Mouse (Mus musculus): ENCODE data around the gene 4930548H24Rik. TPM values are rescaled to one million over a fixed set of nuclear protein-coding genes. Genes with fewer than 3 reads are reported as not detected.
"Not testable (repeated sequence)": the region's sequence is repeated elsewhere in the genome, so short reads cannot be mapped to it uniquely, and the experiment has no call there.

Gene 4930548H24Rik
- total RNA-seq (2015): 0.05 TPM in 1 of 2 replicates, not detected in the other
- total RNA-seq (2017): 0.37 and 0.68 TPM in 2 replicates

GRCm38 (mm10) chr5:31485440-31485839, at the start of gene 4930548H24Rik:
Gene 4930548H24Rik, plus strand, starts transcription at chr5:31485740.
- ATAC-seq (replicated peaks; ENCODE audit: poor library complexity): no peak

GRCm38 (mm10) chr5:31451336-31451735, 34.2 kb upstream of the 4930548H24Rik start:
- ATAC-seq (replicated peaks; ENCODE audit: poor library complexity): no peak

- ATAC-seq (replicated peaks; ENCODE audit: poor library complexity): peak; percentile 99
Measured at GRCm38 (mm10) chr5:31451878-31452561, 33.5 kb upstream of the 4930548H24Rik start, which contains the start of gene Zfp512. Gene Zfp512, plus strand, starts transcription at chr5:31452431.

- ATAC-seq (replicated peaks; ENCODE audit: poor library complexity): peak; percentile 35
Measured at GRCm38 (mm10) chr5:31452562-31452878, 33.0 kb upstream of the 4930548H24Rik start.

GRCm38 (mm10) chr5:31452886-31453410, 32.6 kb upstream of the 4930548H24Rik start:
- no peak for ATAC-seq (replicated peaks; ENCODE audit: poor library complexity)

GRCm38 (mm10) chr5:31467798-31468197, 17.7 kb upstream of the 4930548H24Rik start:
- peak; percentile 90 for ATAC-seq (replicated peaks; ENCODE audit: poor library complexity)

- ATAC-seq (replicated peaks; ENCODE audit: poor library complexity): no peak
Measured at GRCm38 (mm10) chr5:31469711-31470110, 15.8 kb upstream of the 4930548H24Rik start.

- ATAC-seq (replicated peaks; ENCODE audit: poor library complexity): peak; percentile 83
Measured at GRCm38 (mm10) chr5:31470334-31470733, 15.2 kb upstream of the 4930548H24Rik start.

- ATAC-seq (replicated peaks; ENCODE audit: poor library complexity): no peak
Measured at GRCm38 (mm10) chr5:31480536-31480935, 5.0 kb upstream of the 4930548H24Rik start.

GRCm38 (mm10) chr5:31487889-31488288, 2.3 kb downstream of the 4930548H24Rik start:
- ATAC-seq (replicated peaks; ENCODE audit: poor library complexity): no peak; the same call in 1 of the 2 replicates

GRCm38 (mm10) chr5:31489116-31489769, 3.7 kb downstream of the 4930548H24Rik start:
- no peak for ATAC-seq (replicated peaks; ENCODE audit: poor library complexity)

GRCm38 (mm10) chr5:31492031-31492430, 6.5 kb downstream of the 4930548H24Rik start:
- ATAC-seq (replicated peaks; ENCODE audit: poor library complexity): no peak

- peak; percentile 100 for ATAC-seq (replicated peaks; ENCODE audit: poor library complexity)
Measured at GRCm38 (mm10) chr5:31494513-31495297, 9.2 kb downstream of the 4930548H24Rik start, which contains the start of gene Gpn1. Gene Gpn1, plus strand, starts transcription at chr5:31494741.

GRCm38 (mm10) chr5:31504843-31505242, 19.3 kb downstream of the 4930548H24Rik start:
- ATAC-seq (replicated peaks; ENCODE audit: poor library complexity): no peak

- ATAC-seq (replicated peaks; ENCODE audit: poor library complexity): peak; percentile 71
Measured at GRCm38 (mm10) chr5:31512481-31512880, 26.9 kb downstream of the 4930548H24Rik start.

- no peak for ATAC-seq (replicated peaks; ENCODE audit: poor library complexity)
Measured at GRCm38 (mm10) chr5:31520556-31520955, 35.0 kb downstream of the 4930548H24Rik start.

GRCm38 (mm10) chr5:31526354-31527116, 41.0 kb downstream of the 4930548H24Rik start, which contains the start of gene Slc4a1ap:
Gene Slc4a1ap, plus strand, starts transcription at chr5:31526995.
- ATAC-seq (replicated peaks; ENCODE audit: poor library complexity): peak; percentile 92

GRCm38 (mm10) chr5:31527117-31527680, 41.7 kb downstream of the 4930548H24Rik start:
- 0 out of 2 replicates have a peak, but pooled peaks have one; percentile 8 for ATAC-seq (replicated peaks; ENCODE audit: poor library complexity)

- not testable (repeated sequence) for ATAC-seq (replicated peaks; ENCODE audit: poor library complexity)
Measured at GRCm38 (mm10) chr5:31527707-31528106, 42.2 kb downstream of the 4930548H24Rik start, which contains the start of gene Supt7l. Gene Supt7l, minus strand, starts transcription at chr5:31527807.

- peak; percentile 75 for ATAC-seq (replicated peaks; ENCODE audit: poor library complexity)
Measured at GRCm38 (mm10) chr5:31528560-31528959, 43.0 kb downstream of the 4930548H24Rik start.

Data from megakaryocyte progenitor cell, adult 5-6 weeks (primary cell).